Mouse (Mus musculus) thymus, postnatal 36 days (tissue): ENCODE results near the gene Olfr6.
"Not testable (repeated sequence)": the region's sequence is repeated elsewhere in the genome, so short reads cannot be mapped to it uniquely, and the experiment has no call there.

Source experiments
- DNase-seq, 2 experiments: peaks; one replicate each; pipeline ENCODE4 v3.0.0; 2022; ENCODE audit warnings: mixed read lengths in 2 of 2

The Olfr6 gene

DNA sequence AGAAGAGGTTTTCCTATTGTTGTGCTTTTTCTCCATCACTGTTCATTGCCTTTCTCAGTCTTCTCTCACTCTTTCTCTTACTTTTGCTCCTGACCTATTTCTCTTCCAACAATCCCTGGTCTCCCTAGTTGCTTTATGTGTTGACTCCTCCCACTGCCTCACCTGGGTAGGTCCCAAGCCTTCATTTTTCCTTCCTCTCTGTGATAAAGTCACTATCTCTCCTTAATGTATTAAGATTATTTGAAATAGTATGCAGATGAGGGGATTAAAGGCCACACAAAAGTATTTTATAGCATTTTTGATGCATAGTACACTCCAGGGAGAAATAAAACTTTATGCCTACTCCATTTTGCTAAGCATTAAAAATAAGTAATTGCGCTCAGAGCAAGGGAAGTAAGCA lies at the start of gene Olfr6:
Olfr6 (minus strand) TSS at position 101 of the 400 bp plus-strand sequence.
- no peak for DNase-seq

GRCm38 (mm10) chr7:107005972-107006371 lies 42.2 kb upstream of the Olfr6 start, which contains the start of gene Olfr2:
Olfr2 (minus strand) TSS chr7:107006072.
- DNase-seq = no peak

DNA sequence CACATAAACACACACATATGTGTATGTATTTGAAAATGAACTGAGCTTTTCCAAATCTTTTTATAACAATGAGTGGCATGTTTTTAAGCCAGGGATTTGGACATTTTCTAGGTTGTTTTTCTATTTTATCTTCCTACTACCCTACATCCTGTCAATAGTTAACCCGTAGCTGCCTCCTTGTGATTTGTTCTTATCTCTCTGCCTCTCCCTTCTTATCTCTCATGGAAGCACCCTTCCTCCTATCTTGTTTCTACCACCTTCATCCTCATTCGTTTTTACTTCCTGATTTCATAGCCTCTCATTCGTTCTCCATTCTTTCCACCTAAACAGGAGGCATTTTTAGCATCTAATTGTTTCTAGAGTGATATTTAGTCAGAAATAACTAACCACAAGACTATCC lies 40.4 kb upstream of the Olfr6 start:
- no peak for DNase-seq

GRCm38 (mm10) chr7:107000798-107001197 lies 37.1 kb upstream of the Olfr6 start:
- DNase-seq = no peak

DNA sequence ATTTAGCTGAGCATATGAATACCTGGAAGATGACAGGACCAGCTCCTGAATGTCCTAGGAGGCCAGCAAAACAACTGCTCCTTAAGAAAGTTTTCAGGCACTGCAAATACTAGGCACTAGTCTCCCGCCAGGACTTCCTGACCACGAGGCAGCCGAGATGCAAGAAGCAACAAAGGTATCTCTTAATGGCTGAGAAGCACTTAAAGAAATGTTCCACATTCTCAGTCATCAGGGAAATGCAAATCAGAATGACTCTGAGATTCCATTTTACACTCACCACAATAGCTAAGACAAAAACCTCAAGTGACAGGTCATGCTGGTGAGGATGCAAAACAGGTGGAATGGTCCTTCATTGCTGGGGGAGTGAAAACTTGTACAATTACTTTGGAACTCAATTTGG lies 21.5 kb upstream of the Olfr6 start:
- no peak for DNase-seq

DNA sequence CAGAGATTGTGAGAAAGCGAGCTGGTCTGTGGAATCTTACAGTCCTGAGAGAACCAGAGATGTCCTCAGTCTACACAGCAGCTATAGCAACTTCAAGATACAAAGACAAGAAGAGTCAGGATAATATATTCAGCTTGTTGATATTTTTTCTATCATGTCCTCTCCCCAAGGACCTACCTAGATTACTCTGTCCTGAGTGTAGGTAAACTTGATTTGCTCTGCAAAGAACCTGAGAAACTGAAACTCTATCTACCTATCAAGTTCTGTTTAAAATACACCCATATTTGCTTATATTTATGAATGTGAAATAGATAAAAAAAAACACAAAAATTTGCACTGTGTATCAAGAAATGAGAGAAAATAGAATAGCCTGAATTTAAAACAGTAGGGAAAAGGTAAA lies 11.6 kb upstream of the Olfr6 start, which contains the start of gene Olfr711:
Olfr711 (minus strand) TSS at position 101 of the 400 bp plus-strand sequence.
- no peak for DNase-seq

DNA sequence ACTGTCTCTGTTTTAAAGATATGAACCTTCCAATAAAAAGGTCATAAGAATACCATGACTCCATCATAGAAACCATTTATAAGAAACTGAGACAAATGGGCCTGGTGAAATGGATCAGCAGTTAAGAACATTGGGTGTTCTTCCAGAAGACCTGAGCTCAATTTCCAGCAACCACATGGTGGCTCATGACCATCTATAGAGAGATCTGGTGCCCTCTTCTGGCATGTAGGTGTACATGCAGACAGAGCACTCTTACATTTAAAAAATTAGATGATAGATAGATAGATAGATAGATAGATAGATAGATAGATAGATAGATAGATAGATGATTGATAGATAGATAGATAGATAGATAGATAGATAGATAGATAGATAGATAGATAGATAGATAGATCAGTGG lies 3.8 kb upstream of the Olfr6 start:
- not testable (repeated sequence) for DNase-seq

GRCm38 (mm10) chr7:106948212-106948611 lies 15.5 kb downstream of the Olfr6 start, which contains the start of gene Olfr710:
Olfr710 (minus strand) TSS chr7:106948312.
- no peak for DNase-seq

DNA sequence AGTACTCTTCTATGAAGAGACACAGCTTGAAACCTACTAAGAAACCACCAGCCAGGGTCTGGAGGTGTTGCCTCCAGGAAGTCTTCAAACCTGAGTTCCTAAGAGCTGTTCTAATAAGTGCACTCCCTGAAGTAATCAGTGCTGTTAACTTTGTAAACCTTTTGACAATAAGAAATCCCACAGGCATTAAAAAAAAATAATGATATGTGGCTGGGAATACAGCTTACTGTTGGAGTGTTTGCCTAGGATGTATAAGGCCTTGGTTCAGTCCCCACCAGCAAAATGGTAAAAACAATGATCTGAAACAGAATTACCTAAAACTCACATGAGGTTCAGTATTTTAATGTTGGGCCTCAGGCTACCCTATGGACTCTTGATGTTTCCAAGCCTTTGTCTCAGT lies 31.6 kb downstream of the Olfr6 start, which contains the start of gene Olfr709-ps1:
Olfr709-ps1 (minus strand) TSS at position 101 of the 400 bp plus-strand sequence.
- DNase-seq = no peak

DNA sequence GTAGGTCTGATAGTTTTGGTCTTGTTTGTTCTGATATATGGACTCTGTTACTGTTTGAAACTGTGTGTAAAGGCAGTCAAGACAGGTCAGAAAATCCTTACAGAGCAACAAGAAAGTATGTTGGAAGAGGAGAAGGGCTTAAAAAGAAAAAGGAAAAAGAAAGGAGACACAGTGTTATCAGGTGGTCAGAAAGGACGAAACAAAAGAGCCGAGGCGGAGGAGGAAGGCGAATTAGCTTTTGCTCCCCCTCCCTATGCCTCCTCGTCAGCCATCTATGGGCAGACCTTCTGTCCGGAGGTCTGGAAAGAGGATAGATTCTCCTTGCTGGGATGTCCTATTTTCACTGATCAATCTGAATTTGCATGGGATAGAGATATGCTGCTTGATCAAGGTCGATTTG lies 42.8 kb downstream of the Olfr6 start:
- DNase-seq = not testable (repeated sequence)

DNA sequence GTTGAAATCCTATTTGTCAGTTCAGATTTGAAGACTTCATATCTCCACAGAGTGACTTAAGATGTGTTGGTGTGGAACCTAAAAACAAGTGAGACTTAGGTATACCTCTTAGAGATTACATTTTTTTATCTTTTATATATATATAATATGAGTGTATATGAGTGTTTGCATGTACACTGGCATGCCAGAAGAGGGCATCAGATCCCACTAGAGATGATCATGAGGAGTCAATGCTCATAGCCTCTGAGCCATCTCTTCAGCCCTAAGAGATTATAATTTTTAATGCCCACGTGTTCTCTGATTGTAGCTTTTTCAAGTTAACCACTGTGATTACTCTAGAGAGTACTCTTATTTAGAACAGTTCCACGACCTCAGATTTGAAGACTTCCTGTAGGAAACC lies 56.1 kb downstream of the Olfr6 start, which contains the start of gene Olfr1532-ps1:
Olfr1532-ps1 (plus strand) TSS at position 326 of the 400 bp plus-strand sequence.
- no peak for DNase-seq
